Mouse (Mus musculus) liver, adult 2 months (tissue): ENCODE results near the gene Wdr48.

ENCODE experiments used
- CTCF ChIP-seq: fragments of 200-500 bp; IDR thresholded peaks from 2 replicates; pipeline ENCODE4 v1.5.1; 2011; ENCODE audit warnings: low read depth, low read length, control low read depth
- POLR2A ChIP-seq: fragments of 200-500 bp; IDR thresholded peaks from 2 replicates; pipeline ENCODE4 v1.6.1; 2011; ENCODE audit warnings: low read length, control low read depth; ENCODE audit not compliant: insufficient read depth; ENCODE audit errors: extremely low read depth

- TF ChIP-seq CTCF (no peak), POLR2A (no peak)
Observed at GRCm38 (mm10) chr9:119888843-119889246, 5.8 kb upstream of the Wdr48 start.
